Mouse (Mus musculus): ENCODE results near the gene Dcaf8.

GRCm38 (mm10) chr1:172220414-172220813 lies 72.5 kb downstream of the Dcaf8 start:
- TF ChIP-seq USF2 (IDR thresholded peaks at IDR 0.05; ENCODE audit: borderline replicate concordance in 1 of 2, insufficient read depth in 1 of 2, low read depth in 1 of 2, low read length in 2 of 2): no peak
- TF ChIP-seq TBP (IDR thresholded peaks at IDR 0.05; ENCODE audit: low read depth, low read length): no peak
- no peak for TF ChIP-seq SMC3 (IDR thresholded peaks at IDR 0.05; ENCODE audit: low read depth, low read length)
- TF ChIP-seq CTCF (IDR thresholded peaks at IDR 0.05 in 2 of 3, conservative IDR thresholded peaks at IDR 0.05 in 1 of 3; ENCODE audit: control insufficient read depth in 1 of 3, insufficient read depth in 1 of 3, low read depth in 2 of 3, low read length in 3 of 3, poor library complexity in 1 of 3, severe bottlenecking in 1 of 3): no peak
- TF ChIP-seq MAX (IDR thresholded peaks at IDR 0.05; ENCODE audit: low read length): no peak
- TF ChIP-seq CHD1 (IDR thresholded peaks at IDR 0.05; ENCODE audit: low read depth, low read length): no peak
- TF ChIP-seq POLR2AphosphoS5 (IDR thresholded peaks at IDR 0.05; ENCODE audit: borderline replicate concordance, low read depth, low read length): no peak

Data from MEL (cell line).